Mouse (Mus musculus) kidney, postnatal 0 days (tissue): Measurements from ENCODE around the gene Gpr183. TPM values are rescaled to one million over a fixed set of nuclear protein-coding genes. Genes with fewer than 3 reads are reported as not detected.
A peak's percentile ranks its signal among the peaks of the same experiment; 100 is the strongest.

Experiments used
- ATAC-seq: fragments of 200-750 bp; cut with Nextera tagmentation; replicated peaks from 2 replicates; pipeline ENCODE4 v1.8.0; 2017; ENCODE audit warnings: low read depth, moderate number of reproducible peaks, moderate TSS enrichment, moderate library complexity; ENCODE audit not compliant: low FRiP score
- DNase-seq: peaks from one replicate; pipeline ENCODE4 v3.0.0-alpha.2; 2016; ENCODE audit warnings: low spot score
- H3K27ac ChIP-seq: fragments of 300-500 bp; sonication (generic); 2 replicates; pipeline ENCODE4 v1.5.1; 2014; ENCODE audit warnings: mild to moderate bottlenecking
- H3K27me3 ChIP-seq: fragments of 300-500 bp; sonication (generic); 2 replicates; pipeline ENCODE4 v1.6.1; 2014; ENCODE audit warnings: low read length, mixed read lengths; ENCODE audit not compliant: insufficient read depth
- H3K36me3 ChIP-seq: fragments of 300-500 bp; sonication (generic); 2 replicates; pipeline ENCODE4 v1.6.1; 2014; ENCODE audit warnings: low read length, mixed read lengths; ENCODE audit not compliant: insufficient read depth
- H3K4me1 ChIP-seq: fragments of 300-500 bp; sonication (generic); replicated peaks from 2 replicates; pipeline ENCODE4 v1.6.1; 2014; ENCODE audit warnings: antibody characterized with exemption, low read length, mixed read lengths; ENCODE audit not compliant: insufficient read depth
- H3K4me2 ChIP-seq: fragments of 300-500 bp; sonication (generic); 2 replicates; pipeline ENCODE4 v1.6.1; 2014; ENCODE audit warnings: mild to moderate bottlenecking, low read length, moderate library complexity, mixed read lengths
- H3K4me3 ChIP-seq: fragments of 300-500 bp; sonication (generic); replicated peaks from 2 replicates; pipeline ENCODE4 v1.5.1; 2014; ENCODE audit warnings: low read depth, low read length
- H3K9ac ChIP-seq: fragments of 300-500 bp; sonication (generic); 2 replicates; pipeline ENCODE4 v1.6.1; 2014; ENCODE audit warnings: low read depth, low read length
- H3K9me3 ChIP-seq: fragments of 300-500 bp; sonication (generic); replicated peaks from 2 replicates; pipeline ENCODE4 v1.6.1; 2016; ENCODE audit warnings: low read length, inconsistent platforms, mixed read lengths
- CTCF ChIP-seq: IDR thresholded peaks from 2 replicates; pipeline ENCODE4 v1.5.1; 2016; ENCODE audit warnings: antibody characterized with exemption, low read depth, mild to moderate bottlenecking, moderate library complexity
- WGBS: fragments of 180-500 bp; shearing (Covaris S2); extraction: QIAGEN DNeasy Blood & Tissue Kit; methylation state at CpG from one replicate; pipeline ENCODE4 v1.1.7; 2014; 5-methylcytosine and 5-hydroxymethylcytosine counted together
- polyA plus RNA-seq: library from polyadenylated mRNA; unstranded; fragments of >200 nt; fragmentation: Nextera tagmentation; extraction: Ambion mirVana; gene quantifications from 2 replicates; pipeline ENCODE4 v1.2.1, GENCODE M21; 2015

The Gpr183 gene
- polyA plus RNA-seq = 1.5 and 1.9 TPM in 2 replicates

- no peak within 1 kb of the TSS for H3K4me3 ChIP-seq
- no peaks in the 10 kb centered on the region for H3K9me3 ChIP-seq
- no peak for TF ChIP-seq CTCF
- no peak for ATAC-seq
- H3K4me2 ChIP-seq = peak within 1 kb of the TSS; percentile 23; the same call in 1 of the 2 replicates
- 32% methylated on average over 6 of the region's 6 CpGs for WGBS
- no peaks in the 10 kb centered on the region for H3K36me3 ChIP-seq
- DNase-seq = no peak
- H3K27me3 ChIP-seq = no peaks in the 10 kb centered on the region
- H3K9ac ChIP-seq = no peak within 1 kb of the TSS
- H3K4me1 ChIP-seq = peaks cover 20% of the 10 kb centered on the region
- H3K27ac ChIP-seq = no peak within 1 kb of the TSS
Measured at GRCm38 (mm10) chr14:121964990-121965389, at the start of gene Gpr183. Gene Gpr183, minus strand, starts transcription at chr14:121965195.

GRCm38 (mm10) chr14:122013417-122013951, 48.5 kb upstream of the Gpr183 start:
- H3K9ac ChIP-seq = no peak overlapping the region
- H3K36me3 ChIP-seq = 0 out of 2 replicates have a peak, but pooled peaks cover 3% of the 10 kb centered on the region
- ATAC-seq = peak; percentile 82
- H3K9me3 ChIP-seq = no peaks in the 10 kb centered on the region
- 0 out of 2 replicates have a peak overlapping the region, but pooled peaks have one; percentile 5 for H3K27ac ChIP-seq
- H3K4me2 ChIP-seq = no peak overlapping the region
- 38% methylated on average over 14 of the region's 14 CpGs for WGBS
- 0 out of 2 replicates have a peak, but pooled peaks cover 2% of the 10 kb centered on the region for H3K4me1 ChIP-seq
- TF ChIP-seq CTCF = no peak
- no peaks in the 10 kb centered on the region for H3K27me3 ChIP-seq
- DNase-seq = peak; percentile 78
- H3K4me3 ChIP-seq = no peak overlapping the region

- ATAC-seq (peak; percentile 74; the same call in 1 of the 2 replicates), DNase-seq (peak; percentile 80)
- H3K9ac ChIP-seq = no peak overlapping the region
- TF ChIP-seq CTCF = no peak
- no peak overlapping the region for H3K4me3 ChIP-seq
- WGBS = 18% methylated on average over 13 of the region's 13 CpGs
- 0 out of 2 replicates have a peak, but pooled peaks cover 2% of the 10 kb centered on the region for H3K4me1 ChIP-seq
- 0 out of 2 replicates have a peak, but pooled peaks cover 3% of the 10 kb centered on the region for H3K36me3 ChIP-seq
- H3K4me2 ChIP-seq = 0 out of 2 replicates have a peak overlapping the region, but pooled peaks have one; percentile 7
- H3K9me3 ChIP-seq = no peaks in the 10 kb centered on the region
- no peaks in the 10 kb centered on the region for H3K27me3 ChIP-seq
- H3K27ac ChIP-seq = 0 out of 2 replicates have a peak overlapping the region, but pooled peaks have one; percentile 19
Measured at GRCm38 (mm10) chr14:122012814-122013213, 47.8 kb upstream of the Gpr183 start.

DNA sequence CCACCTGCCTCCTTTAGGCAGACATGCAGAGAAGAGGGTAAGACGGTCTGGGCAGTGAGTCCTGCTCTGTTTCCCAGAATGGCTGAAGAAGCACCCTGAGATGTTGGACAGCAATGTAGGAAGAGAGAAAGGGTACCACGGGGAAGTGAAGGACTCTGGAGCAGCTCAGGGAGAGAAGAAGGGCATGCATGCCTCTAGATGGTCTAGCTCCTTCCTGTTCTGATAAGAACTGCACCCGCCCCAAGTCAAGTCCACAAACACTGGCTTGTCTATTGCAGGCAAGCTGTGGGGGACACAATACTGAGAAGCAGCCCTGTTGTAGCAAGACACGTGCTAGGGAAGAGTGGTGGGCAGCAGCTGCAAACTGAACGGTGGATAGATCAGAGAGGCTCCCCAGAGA, 47.2 kb upstream of the Gpr183 start:
- H3K36me3 ChIP-seq = 0 out of 2 replicates have a peak, but pooled peaks cover 3% of the 10 kb centered on the region
- no peaks in the 10 kb centered on the region for H3K27me3 ChIP-seq
- no peak for DNase-seq
- ATAC-seq = no peak; the same call in 1 of the 2 replicates
- TF ChIP-seq CTCF = no peak
- H3K9ac ChIP-seq = 0 out of 2 replicates have a peak overlapping the region, but pooled peaks have one; percentile 8
- no peak overlapping the region for H3K4me3 ChIP-seq
- H3K4me1 ChIP-seq = 0 out of 2 replicates have a peak, but pooled peaks cover 2% of the 10 kb centered on the region
- H3K9me3 ChIP-seq = no peaks in the 10 kb centered on the region
- no peak overlapping the region for H3K4me2 ChIP-seq
- H3K27ac ChIP-seq = 0 out of 2 replicates have a peak overlapping the region, but pooled peaks have one; percentile 19
- 45% methylated on average over 5 of the region's 5 CpGs for WGBS

GRCm38 (mm10) chr14:122011768-122012167, 46.8 kb upstream of the Gpr183 start:
- WGBS = 92% methylated on average over 8 of the region's 8 CpGs
- no peak for DNase-seq
- H3K9me3 ChIP-seq = no peaks in the 10 kb centered on the region
- no peak for ATAC-seq
- H3K27me3 ChIP-seq = no peaks in the 10 kb centered on the region
- TF ChIP-seq CTCF = no peak
- H3K4me3 ChIP-seq = no peak overlapping the region
- no peak overlapping the region for H3K4me2 ChIP-seq
- H3K4me1 ChIP-seq = 0 out of 2 replicates have a peak, but pooled peaks cover 2% of the 10 kb centered on the region
- H3K9ac ChIP-seq = no peak overlapping the region
- H3K27ac ChIP-seq = no peak overlapping the region
- 0 out of 2 replicates have a peak, but pooled peaks cover 3% of the 10 kb centered on the region for H3K36me3 ChIP-seq

- Histone ChIP-seq H3K27ac (no peak overlapping the region), H3K27me3 (no peaks in the 10 kb centered on the region), H3K4me1 (0 out of 2 replicates have a peak, but pooled peaks cover 2% of the 10 kb centered on the region), H3K9ac (no peak overlapping the region), H3K9me3 (no peaks in the 10 kb centered on the region), H3K36me3 (0 out of 2 replicates have a peak, but pooled peaks cover 3% of the 10 kb centered on the region), H3K4me3 (no peak overlapping the region), H3K4me2 (no peak overlapping the region)
- DNase-seq = no peak
- 61% methylated on average over 7 of the region's 7 CpGs for WGBS
- ATAC-seq = no peak
- TF ChIP-seq CTCF = no peak
Measured at GRCm38 (mm10) chr14:122010301-122010700, 45.3 kb upstream of the Gpr183 start.
